Mouse (Mus musculus): ENCODE data around the gene Kdm6a.

The Kdm6a gene

DNA sequence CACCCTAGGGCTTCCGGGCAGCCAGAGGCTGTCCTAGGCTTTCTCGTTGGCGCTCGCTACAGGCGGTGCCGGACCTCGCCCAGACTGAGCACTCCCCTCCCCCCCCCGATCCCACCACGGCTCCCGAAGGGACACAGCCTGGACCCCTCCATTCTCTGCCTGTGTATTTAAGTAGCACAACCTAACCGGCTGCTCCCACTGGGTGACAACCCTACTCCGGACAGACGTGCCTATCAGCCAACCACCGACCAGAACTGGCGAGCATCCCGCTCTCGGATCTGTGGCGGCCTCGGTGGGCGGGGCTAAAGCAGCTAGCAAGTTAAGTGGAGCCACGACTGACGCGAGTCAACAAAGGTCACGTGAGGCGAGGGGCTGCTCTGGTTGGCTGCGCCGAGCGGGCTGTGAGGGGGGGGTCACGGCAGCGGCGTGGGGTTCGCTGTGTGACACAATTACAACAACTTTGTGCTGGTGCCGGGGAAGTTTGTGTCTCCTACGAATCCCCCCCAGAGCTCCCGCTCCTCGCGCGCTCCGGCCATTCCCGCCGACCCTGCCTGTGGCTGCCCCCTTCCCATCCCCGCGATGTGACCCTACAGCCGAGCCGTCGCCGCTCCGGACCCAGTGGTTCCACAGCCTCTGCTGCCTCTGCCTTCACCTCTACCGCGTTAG lies at the start of gene Kdm6a:
Kdm6a (plus strand) TSS at position 384 of the 666 bp plus-strand sequence.
- DNase-seq = peak; percentile 94 to 99

DNA sequence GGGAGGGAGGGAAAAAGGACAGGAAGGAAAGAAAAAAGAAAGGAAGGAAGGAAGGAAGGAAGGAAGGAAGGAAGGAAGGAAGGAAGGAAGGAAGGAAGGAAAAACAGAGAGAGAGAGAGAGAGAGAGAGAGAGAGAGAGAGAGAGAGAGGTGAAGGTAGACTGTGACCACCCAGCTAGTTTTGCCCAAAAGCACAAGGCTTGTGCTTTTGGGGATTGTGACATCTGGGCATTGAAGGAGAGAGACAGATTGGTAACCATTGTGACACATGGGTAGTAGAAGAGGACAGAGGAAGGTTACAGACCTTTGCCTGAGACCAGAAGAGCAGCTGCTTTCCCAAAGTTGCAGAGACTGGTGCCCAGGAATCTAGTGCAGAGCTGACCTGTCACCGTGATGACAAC lies 16.8 kb upstream of the Kdm6a start, which contains the start of gene Dusp21:
Dusp21 (plus strand) TSS at position 301 of the 400 bp plus-strand sequence.
- DNase-seq = no peak

DNA sequence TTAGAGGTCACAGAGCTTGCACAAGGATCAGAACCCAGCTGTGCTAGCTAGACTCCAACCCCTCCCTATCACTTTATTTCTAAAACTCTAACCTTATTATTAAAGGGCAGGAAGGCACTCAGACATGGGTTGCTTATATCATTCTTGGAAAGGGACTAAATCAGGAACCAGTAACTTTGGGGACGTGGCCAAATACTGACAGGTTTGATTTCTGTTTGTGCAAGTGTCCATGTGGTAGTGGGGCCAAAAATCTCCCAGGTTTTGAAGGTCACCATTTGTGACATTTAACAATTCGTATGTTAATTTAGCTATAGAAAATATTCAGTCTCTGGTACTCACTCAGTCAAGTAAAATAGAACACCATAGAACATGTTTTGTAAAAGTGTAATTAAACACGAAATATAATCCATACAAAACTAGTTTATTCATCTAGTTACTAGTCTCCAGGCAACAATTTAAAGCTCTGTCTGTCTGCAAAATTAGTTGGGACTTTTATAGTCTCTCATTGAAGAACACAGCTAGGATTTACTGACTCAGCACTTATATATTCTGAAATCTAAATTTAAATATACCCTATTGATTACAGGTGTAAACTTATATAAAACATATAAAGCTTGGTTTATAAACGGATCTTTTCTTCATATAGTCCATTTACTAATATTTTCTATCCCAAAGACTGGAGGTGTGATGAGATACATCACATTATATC lies 1.5 kb upstream of the Kdm6a start:
- no peak for DNase-seq

DNA sequence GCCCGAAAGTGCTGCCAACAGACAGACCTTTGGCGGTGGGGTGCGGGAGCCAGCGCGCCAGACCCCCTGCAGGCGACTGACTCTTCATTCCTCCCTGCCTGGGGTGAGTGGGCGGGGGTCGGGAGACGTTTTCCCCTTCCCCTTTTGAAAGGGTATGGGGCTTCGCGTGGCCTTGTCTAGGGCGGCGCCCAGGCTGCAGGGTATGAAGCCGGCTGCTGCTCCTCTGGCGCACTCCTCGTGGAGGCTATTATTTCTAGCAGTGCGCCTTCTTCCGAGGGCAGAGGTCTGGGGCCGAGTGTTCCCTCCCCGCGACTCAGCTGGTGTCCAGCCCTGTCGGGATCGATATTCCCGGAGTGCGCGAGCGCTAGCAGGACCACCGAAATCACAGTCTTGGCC lies 581 bp upstream of the Kdm6a start:
- peak in 1 of 2 experiments; percentile 43 for DNase-seq

DNA sequence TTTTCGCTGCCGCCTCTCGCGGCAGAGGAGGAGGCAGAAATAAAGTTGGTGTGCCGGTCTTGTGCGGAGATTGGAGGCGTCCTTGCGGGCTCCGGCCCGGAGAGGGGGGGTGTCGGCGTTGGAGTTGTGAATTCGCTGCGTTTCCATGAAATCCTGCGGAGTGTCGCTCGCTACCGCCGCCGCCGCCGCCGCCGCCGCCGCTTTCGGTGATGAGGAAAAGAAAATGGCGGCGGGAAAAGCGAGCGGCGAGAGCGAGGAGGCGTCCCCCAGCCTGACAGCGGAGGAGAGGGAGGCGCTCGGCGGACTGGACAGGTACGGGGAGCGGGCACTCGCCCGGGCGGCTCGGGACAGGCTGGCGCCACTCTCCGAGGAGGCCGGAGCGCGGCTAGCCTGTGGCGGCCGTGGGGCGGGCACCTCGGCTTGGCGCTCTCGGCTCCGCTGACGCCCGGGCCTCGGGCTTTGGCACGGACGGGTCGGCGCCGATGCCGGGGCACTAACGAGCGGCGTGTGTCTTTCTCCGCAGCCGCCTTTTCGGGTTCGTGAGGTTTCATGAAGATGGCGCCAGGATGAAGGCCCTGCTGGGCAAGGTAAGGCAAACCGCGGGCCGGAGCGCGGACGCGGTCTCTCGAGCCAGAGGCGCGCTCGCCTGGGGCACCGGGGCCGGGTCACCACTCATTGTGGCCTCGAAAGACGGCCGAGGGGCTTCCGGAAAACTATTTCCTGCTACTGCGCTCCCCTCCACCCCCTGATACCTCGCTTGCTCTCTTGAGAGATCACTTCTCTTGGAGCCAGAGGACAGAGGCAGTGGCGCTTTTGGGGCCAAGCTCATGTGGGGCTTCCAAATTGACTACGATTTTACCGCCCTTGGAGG lies 721 bp downstream of the Kdm6a start:
- DNase-seq = peak; percentile 60 to 80

DNA sequence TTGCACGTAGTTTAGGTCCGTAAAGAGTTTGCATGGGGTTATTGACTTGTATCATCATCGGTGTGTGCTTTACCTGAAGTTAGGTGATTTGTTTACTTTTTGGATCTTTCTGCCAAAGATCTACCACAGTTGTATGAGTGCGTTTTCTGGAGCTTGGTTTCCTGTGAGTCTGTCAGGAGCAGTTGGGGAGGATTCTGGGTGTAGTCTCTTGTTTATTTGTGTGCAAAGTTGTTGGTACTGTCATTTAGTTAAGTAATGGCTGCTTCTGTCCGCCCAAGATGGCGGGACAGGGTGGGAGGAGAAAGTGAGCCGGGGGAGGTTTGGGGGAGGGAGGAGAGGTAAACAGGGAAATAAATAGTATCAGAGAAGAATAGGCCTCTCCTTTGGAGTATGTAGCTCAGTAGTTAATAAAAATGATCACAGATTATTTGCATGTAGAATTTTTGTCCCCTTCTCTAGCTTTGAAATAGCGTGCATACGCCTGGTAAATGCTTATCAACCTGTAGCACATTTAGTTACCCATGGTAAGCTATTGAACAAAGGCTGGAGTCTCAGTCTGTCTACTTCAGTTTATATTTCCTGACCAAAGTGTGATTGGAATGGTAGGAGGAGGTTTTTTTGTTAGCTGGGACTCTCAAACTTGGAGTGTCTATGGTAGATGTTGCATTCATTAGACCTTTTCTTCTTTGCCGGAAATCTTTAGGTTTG lies 1.7 kb downstream of the Kdm6a start:
- peak; percentile 34 to 69 for DNase-seq

DNA sequence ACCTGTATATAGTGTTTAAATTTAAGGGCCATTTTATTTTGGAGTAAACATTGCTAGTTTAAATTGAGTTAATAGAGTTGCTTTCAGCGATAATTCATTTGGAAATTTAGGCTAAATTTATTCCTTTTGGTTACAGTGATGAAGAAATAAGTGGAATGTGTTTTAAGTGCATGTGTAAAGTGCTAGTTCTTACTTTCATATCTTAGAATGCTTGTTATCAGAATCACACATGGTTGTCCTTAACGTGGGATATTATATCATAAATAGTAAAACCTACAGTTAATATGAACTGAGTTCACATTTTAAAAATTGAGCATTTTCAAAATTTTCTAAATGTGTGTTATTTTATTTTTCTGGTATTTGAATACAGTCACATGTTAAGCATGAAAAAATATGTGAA lies 2.7 kb downstream of the Kdm6a start:
- no peak for DNase-seq

DNA sequence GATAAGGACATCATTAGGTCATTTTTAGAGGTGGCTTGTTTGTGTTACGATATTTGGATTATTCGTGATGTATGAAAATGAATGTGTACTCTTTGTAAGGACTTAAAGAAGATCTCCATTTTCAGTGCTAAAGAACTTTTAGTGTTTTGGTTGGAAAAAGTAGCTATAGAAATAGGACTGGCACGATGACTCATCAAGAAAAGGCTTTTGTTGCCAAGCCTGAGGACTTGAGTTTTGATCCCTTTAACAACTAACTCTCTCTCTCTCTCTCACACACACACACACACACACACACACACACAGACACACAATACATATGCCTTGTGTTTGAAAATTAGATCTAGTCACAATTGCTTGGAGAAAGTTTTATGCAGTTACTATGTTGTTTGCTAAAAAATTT lies 4.6 kb downstream of the Kdm6a start:
- no peak for DNase-seq

DNA sequence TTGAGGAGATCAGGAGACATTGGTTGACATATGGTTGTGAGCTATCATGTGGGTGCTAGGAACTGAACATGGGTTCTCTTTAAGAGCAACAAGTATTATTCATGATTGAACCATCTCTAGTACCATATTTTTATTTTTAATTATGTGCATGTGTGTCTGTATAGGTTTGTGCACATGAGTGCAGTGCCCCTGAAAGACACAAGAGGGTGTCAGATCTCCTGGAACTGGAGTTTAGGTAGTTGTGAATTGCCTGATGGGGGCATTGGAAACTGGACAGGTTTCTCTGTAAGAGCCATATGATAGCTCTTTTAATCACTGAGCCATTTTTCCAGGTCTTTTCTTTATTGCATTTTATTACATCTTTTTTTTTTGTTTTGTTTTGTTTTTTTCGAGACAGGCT lies 6.6 kb downstream of the Kdm6a start:
- peak; percentile 39 to 53 for DNase-seq

DNA sequence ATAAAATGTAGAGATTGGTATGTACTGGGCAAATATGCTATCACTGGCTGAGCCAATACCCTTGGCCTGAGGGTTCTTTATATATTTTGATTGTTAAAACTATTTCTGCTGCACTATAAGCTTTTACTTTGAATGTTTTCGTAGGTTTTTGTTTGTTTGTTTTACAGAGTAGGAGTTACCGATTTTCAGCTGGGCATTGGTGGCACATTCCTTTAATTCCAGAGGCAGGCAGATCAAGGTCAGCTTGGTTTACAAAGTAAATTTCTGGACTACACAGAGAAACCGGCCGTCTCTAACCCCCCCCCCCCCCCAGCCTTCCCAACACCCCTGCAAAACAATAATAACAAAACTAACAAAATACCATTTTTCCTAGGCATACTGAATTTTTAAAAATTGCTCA lies 12.5 kb downstream of the Kdm6a start:
- DNase-seq = no peak

DNA sequence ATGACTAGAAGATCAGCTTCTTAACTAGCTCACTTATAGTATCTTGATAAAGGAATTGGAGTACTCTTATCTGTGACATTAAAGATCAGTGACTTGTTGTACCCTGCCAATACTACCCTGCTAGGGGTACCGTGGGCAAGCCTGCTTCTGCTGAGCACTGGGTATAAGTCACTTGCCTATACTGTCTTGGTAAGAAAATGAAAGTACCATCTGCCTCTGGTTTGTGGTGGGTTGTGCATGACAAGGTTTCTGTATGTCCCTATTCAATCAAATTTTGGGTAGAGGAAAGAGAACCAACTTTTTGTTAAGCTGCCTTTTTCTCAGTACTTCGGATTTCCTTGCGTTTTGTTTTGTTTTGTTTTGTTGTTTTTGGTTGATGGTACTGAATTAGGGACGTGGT lies 15.4 kb downstream of the Kdm6a start:
- peak; percentile 9 to 37 for DNase-seq

DNA sequence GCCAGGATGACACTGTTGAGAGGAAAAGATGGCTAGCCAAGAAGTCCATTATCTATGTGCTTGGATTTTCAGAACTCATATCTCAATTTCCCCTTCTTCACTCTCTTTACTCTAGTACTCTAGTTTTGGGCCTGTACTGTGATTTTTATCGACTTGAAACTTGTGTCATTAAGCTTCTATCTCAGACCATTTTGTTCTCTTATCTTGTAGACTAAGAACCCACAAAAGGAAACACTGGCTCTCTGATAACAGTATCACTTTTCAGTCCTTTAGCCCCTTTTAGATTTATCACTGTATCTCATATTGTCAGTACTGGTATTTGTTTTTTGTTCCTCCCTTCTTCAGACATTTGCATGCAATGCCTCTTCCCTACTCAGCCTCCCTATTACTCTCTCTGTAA lies 17.1 kb downstream of the Kdm6a start:
- no peak for DNase-seq

DNA sequence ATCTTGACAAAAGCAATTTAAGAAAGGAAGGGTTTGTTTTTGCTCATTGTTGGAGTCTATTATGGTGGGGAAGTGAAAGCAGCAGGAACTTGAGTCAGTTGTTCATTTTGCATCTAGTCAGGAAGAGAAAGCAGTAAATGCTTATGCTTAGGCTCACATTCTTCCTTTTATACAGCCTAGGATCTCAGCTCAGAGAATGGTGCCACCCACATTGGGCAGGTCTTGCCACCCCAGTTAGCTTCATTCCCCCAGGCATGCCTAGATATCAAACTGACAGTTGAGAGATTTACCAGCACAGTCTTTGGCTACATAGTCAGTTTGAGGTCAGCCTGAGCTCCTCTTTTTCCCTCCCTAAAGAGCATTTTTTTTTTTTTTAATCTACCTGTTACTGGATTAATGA lies 24.8 kb downstream of the Kdm6a start:
- peak in 1 of 2 experiments; percentile 14 for DNase-seq

DNA sequence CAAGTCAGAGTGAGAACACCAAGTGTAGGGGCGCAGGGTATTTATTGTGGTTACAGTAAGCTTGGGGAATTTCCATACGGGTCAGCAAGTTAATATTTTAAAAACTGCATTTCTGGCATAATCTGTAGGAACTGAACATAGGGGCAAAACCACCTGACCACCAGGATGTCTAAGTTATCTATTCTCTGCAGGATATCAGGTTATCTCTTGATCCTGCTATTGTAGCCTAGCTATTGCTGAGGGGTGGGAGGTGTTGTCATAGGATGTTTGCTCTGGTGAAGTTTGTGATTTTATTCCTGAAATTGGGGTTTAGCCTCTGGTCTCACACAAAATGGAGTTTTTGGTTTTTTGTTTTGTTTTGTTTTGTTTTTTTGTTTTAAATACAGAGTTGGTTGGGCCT lies 25.9 kb downstream of the Kdm6a start:
- no peak for DNase-seq

DNA sequence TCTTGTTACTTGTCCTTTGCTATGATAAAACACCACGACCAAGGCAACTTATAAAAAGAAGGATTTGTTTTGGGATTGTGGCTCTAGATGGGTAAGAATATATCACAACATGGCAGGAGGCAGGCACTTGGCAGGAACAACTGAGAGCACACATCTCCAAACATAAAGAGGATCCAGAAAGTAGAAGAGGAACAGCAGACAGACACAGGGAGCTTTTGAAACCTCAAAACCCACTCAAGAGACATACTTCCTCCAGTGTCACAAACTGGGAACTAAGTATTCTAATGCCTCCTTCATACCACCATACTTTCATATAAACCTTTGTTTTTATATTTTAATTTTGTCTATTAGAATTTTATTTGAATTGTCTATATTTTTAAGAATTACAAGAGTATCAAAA lies 77.2 kb downstream of the Kdm6a start:
- DNase-seq = no peak

DNA sequence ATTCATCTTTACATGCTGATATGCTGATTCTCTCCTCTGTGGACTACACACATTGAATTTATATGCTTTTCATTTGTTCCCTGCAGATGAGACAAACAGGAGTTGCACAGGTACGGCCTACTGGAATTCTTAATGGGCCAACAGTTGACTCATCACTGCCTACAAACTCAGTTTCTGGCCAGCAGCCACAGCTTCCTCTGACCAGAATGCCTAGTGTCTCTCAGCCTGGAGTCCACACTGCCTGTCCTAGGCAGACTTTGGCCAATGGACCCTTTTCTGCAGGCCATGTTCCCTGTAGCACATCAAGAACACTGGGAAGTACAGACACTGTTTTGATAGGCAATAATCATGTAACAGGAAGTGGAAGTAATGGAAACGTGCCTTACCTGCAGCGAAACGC lies 88.2 kb downstream of the Kdm6a start:
- DNase-seq = no peak

DNA sequence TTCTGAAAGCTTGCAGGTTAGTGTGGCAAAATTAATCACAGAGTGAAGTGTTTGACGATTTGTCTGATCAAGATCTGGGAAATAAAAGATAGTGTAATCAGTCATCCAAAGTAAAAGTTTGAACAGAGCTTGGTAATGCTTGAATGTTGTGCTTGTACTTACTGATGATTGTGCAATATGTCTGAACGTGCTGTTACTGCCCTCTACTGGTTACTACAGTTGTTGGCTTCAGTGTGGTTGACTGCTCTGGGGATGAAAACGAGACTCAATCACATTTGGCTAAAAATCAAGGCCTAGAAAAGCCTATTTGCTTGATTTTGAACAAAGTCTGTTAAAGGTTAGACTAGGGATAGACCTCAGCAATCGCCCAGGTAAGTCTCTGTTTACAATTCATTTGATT lies 92.4 kb downstream of the Kdm6a start:
- peak; percentile 37 to 50 for DNase-seq

DNA sequence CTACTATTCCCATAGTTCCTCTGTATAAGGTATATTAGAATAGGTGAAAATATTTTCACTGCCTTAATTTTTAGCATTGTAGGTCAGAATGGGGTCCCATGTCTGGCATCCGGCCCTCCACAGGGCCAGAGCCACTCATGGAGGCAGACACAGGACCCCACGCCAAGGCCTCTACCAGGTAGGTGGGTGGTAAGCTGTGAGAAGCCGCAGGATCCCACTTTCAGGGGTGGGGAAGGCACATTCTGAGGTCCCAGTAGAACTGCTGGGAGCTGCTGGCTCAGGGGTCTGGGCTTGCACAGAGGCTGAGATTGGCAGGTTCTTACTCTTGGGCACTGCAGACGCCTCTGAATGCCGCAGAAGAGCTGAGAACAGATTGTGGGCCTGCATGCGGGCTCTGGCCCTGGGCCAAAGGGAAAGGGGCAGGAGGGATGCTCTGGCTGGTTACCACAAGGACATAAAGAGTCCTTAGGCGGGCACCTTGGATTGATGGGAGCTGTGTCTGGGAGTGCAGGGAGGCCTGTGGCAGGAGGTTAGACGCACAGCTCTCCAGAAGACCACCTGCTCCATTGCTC lies 95.9 kb downstream of the Kdm6a start:
- DNase-seq = no peak

DNA sequence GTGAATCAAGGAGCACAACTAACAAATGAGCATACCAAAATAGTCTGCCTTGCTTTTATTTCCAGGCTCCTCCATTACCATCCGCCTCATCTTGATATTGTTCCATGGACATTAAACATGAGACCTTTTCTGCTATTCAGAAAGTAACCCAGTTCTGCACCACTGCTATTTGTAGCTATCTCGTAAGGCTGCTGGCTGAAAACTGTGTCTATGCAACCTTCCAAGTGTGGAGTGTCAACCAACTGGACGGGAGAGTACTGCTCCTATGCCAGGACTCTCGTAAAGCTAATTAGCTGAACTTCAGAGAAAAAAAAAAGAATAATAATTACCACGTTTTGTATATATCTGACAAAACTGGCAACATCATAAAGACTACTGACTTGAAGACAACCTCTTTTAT lies 116.2 kb downstream of the Kdm6a start:
- no peak for DNase-seq

DNA sequence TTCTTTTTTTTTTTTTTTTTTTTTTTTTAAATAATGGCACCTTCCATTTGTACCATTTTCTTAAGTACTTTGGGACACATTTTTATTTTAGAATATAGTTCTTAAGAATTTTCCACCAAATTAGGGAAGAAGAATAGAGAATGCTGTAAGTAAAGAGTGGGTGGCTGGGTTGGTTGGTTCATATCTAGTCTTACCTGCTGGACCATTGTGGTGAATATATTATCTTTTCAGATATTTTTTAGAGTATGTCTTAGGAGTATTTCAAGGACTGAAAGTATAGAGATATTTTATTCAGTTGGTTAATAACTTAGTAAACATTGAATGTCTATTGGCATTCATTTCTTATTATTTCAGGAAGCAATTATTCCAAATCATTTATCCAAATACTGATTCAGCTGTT lies 117.8 kb downstream of the Kdm6a start:
- no peak for DNase-seq

All from B cell, adult 2 months (primary cell).